Mouse (Mus musculus): ENCODE measurements around the gene Crabp1. TPM values are rescaled to one million over a fixed set of nuclear protein-coding genes. Genes with fewer than 3 reads are reported as not detected.

Gene Crabp1
- polyA plus RNA-seq, 1 experiment from 2014 or later = 224 TPM

DNA sequence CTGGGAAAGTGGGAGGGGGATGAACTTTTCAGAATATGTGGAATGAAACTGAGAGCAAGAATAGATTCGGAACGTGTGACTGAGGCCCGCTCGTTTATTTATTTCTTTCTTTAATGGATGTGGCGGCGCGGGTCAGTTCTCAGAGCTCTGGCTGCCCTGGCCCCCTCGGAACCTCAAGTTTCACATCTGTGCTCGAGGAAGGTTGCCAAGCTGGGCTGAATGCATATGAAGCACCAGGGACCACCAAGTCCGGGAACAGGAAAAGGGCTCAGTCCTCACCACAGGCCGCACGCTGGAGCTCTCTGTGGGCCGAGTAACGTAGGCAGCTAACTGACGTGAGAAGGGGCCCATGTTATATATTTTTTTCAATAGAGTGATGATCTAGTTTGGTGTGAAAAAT lies 18.0 kb downstream of the Crabp1 start:
- no peak overlapping the region for H3K4me3 ChIP-seq
- 52% methylated on average over 15 of the region's 15 CpGs for WGBS
- no peaks in the 10 kb centered on the region for H3K36me3 ChIP-seq
- no peak overlapping the region for H3K9ac ChIP-seq
- H3K4me2 ChIP-seq = no peak overlapping the region
- no peaks in the 10 kb centered on the region for H3K27me3 ChIP-seq
- no peak overlapping the region for H3K27ac ChIP-seq (replicated peaks)
- H3K9me3 ChIP-seq = no peaks in the 10 kb centered on the region
- H3K4me1 ChIP-seq (replicated peaks) = peaks cover under 1% of the 10 kb centered on the region; the same call in 1 of the 2 replicates
- no peak for ATAC-seq (ENCODE audit: low FRiP score, low read depth)

DNA sequence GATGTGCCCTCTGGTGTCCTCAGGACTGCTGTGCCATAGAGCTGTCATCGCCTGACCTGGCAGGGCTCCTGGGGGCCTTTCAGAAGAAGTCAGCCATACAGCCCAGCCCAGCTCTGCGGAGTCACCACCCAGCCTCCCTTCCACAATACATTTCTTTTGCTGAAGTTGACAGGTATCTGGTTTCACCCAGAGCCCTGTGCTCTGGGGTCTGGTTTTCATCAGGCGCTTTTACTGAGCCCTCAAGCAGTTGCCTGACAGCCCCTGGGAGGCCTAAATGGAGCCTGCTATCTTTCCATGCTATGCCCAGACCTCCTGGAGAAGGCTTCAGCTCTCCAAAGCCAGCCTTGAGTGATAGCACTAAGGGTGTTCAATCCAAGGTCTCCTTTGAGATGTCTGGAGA lies 19.5 kb downstream of the Crabp1 start:
- H3K4me1 ChIP-seq (replicated peaks) = peaks cover 7% of the 10 kb centered on the region
- no peaks in the 10 kb centered on the region for H3K9me3 ChIP-seq
- WGBS = 60% methylated on average over 3 of the region's 3 CpGs
- H3K36me3 ChIP-seq = no peaks in the 10 kb centered on the region
- no peak for ATAC-seq (ENCODE audit: low FRiP score, low read depth)
- no peak overlapping the region for H3K9ac ChIP-seq
- no peaks in the 10 kb centered on the region for H3K27me3 ChIP-seq
- no peak overlapping the region for H3K4me3 ChIP-seq
- H3K4me2 ChIP-seq = no peak overlapping the region
- no peak overlapping the region for H3K27ac ChIP-seq (replicated peaks)

DNA sequence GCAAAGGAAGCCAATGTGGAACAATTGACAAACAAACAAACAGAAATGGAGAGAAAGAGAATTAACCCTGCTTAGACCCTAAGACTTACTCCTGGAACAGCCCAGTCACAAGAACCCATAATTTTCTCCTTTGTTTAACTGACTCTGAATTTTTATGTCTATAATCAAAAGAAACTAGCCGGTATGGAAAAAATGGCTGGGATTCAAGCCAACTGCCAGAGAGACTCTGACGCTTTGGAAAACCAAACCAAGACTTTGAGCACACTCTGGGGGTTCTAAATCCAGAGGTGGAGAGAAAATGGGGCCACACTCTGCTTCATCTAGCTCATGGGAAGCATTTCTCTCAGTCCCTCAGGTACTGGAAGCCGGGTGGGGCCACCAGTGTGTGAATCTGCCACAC lies 20.7 kb downstream of the Crabp1 start:
- Histone ChIP-seq H3K9ac (no peak overlapping the region), H3K4me3 (no peak overlapping the region), H3K4me1 (replicated peaks) (peaks cover 7% of the 10 kb centered on the region), H3K27ac (replicated peaks) (no peak overlapping the region), H3K36me3 (no peaks in the 10 kb centered on the region), H3K27me3 (no peaks in the 10 kb centered on the region), H3K4me2 (no peak overlapping the region), H3K9me3 (no peaks in the 10 kb centered on the region)
- ATAC-seq (ENCODE audit: low FRiP score, low read depth) = no peak
- WGBS = 77% methylated on average over 3 of the region's 3 CpGs

DNA sequence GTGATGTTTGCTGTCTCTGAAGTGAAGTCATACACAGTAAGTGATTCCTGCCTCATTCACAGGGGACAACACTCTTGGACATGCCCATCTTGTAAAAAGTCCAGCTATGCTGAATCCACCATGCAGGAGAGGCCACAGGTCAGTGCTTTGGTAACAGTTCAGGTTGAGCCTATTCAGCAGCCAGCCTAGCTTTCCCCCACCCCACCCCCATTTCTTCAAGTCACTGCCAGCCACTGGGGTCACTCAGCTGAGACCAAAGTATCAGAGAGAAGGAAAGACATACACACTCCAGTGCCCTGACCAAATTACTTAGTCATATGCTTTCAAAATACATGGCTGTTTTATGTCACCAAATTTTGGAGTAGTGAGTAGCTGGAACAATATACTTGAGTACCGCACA lies 21.5 kb downstream of the Crabp1 start:
- no peaks in the 10 kb centered on the region for H3K27me3 ChIP-seq
- ATAC-seq (ENCODE audit: low FRiP score, low read depth) = no peak
- no peak overlapping the region for H3K9ac ChIP-seq
- no peak overlapping the region for H3K27ac ChIP-seq (replicated peaks)
- 92% methylated on average over 1 of the region's 1 CpGs for WGBS
- no peak overlapping the region for H3K4me3 ChIP-seq
- H3K4me2 ChIP-seq = no peak overlapping the region
- peaks cover 7% of the 10 kb centered on the region for H3K4me1 ChIP-seq (replicated peaks)
- no peaks in the 10 kb centered on the region for H3K9me3 ChIP-seq
- H3K36me3 ChIP-seq = no peaks in the 10 kb centered on the region

DNA sequence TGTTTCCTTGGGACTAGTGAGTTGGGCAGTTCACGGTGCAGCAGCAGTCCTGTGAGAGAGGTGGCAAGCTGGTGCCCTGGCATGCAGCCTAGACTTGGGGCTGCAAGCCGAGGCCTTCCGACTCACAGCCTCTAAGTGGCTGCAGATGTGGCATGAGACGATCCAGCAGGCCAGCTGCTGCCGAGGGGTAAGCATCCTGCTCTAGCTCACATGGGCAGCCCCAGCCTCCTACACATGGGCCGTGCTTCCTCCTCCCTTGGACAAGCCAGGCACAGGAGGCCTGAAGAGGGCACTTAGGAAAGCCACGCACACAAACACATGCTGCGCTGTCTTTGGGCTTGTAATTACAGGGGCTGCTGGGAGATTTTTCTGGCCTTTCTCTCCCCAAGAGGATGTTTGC lies 23.2 kb downstream of the Crabp1 start:
- H3K4me2 ChIP-seq = no peak overlapping the region
- H3K4me3 ChIP-seq = no peak overlapping the region
- ATAC-seq (ENCODE audit: low FRiP score, low read depth) = peak; percentile 48; the same call in 1 of the 2 replicates
- H3K36me3 ChIP-seq = no peaks in the 10 kb centered on the region
- no peaks in the 10 kb centered on the region for H3K9me3 ChIP-seq
- H3K27me3 ChIP-seq = no peaks in the 10 kb centered on the region
- no peak overlapping the region for H3K27ac ChIP-seq (replicated peaks)
- H3K4me1 ChIP-seq (replicated peaks) = peaks cover 7% of the 10 kb centered on the region
- H3K9ac ChIP-seq = no peak overlapping the region
- 34% methylated on average over 8 of the region's 8 CpGs for WGBS

DNA sequence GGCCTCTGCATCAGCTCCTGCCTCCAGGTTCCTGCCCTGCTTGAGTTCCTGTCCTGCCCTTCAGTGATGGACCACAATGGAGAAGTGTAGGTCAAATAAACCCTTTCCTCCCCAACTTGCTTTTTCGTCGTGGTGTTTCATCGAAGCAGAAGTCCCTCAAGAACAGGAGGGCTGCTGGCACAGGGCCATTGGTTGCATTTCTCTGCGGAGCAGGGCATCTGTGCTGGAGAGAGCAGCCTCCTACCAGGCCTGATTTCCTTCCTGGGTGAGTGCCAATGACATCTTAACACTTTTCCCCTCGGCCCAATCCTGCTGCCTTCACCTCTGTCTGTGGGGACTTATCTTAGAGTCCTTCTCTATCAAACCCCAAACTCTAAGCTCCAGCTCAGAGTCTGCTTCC lies 25.7 kb downstream of the Crabp1 start:
- H3K27ac ChIP-seq (replicated peaks) = no peak overlapping the region
- WGBS = 36% methylated on average over 5 of the region's 5 CpGs
- H3K27me3 ChIP-seq = no peaks in the 10 kb centered on the region
- H3K4me3 ChIP-seq = no peak overlapping the region
- no peak overlapping the region for H3K9ac ChIP-seq
- ATAC-seq (ENCODE audit: low FRiP score, low read depth) = no peak
- peaks cover 7% of the 10 kb centered on the region for H3K4me1 ChIP-seq (replicated peaks)
- no peaks in the 10 kb centered on the region for H3K36me3 ChIP-seq
- no peaks in the 10 kb centered on the region for H3K9me3 ChIP-seq
- H3K4me2 ChIP-seq = no peak overlapping the region

DNA sequence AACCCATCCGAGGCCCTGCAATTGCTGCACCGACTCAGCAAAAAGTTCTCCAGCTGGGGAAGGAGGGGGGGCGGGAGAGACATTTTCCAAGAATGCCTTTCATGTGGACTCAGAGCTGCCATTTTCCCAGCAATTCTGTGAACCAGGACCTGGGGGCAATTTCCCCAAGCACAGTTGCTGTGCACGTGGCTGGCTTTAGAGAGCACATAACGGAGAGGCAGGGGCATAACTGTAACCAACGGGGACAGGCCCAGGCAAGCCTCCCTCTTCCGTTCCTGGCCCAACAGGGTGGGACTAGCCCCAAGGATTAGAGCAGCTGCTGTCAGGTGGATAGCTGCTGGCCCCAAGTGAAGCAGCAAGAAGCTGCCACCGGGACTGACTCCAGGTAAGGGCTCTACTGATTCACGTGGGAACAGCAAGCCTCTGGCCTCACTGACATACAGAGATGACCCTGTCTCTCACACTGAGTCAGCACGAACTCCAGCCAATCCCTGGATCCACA lies 37.0 kb downstream of the Crabp1 start:
- 47% methylated on average over 10 of the region's 10 CpGs for WGBS
- Histone ChIP-seq H3K4me3 (no peak overlapping the region), H3K9ac (no peak overlapping the region), H3K27me3 (no peaks in the 10 kb centered on the region), H3K9me3 (no peaks in the 10 kb centered on the region), H3K4me2 (no peak overlapping the region), H3K4me1 (replicated peaks) (no peaks in the 10 kb centered on the region), H3K36me3 (no peaks in the 10 kb centered on the region), H3K27ac (replicated peaks) (no peak overlapping the region)
- ATAC-seq (ENCODE audit: low FRiP score, low read depth) = no peak

DNA sequence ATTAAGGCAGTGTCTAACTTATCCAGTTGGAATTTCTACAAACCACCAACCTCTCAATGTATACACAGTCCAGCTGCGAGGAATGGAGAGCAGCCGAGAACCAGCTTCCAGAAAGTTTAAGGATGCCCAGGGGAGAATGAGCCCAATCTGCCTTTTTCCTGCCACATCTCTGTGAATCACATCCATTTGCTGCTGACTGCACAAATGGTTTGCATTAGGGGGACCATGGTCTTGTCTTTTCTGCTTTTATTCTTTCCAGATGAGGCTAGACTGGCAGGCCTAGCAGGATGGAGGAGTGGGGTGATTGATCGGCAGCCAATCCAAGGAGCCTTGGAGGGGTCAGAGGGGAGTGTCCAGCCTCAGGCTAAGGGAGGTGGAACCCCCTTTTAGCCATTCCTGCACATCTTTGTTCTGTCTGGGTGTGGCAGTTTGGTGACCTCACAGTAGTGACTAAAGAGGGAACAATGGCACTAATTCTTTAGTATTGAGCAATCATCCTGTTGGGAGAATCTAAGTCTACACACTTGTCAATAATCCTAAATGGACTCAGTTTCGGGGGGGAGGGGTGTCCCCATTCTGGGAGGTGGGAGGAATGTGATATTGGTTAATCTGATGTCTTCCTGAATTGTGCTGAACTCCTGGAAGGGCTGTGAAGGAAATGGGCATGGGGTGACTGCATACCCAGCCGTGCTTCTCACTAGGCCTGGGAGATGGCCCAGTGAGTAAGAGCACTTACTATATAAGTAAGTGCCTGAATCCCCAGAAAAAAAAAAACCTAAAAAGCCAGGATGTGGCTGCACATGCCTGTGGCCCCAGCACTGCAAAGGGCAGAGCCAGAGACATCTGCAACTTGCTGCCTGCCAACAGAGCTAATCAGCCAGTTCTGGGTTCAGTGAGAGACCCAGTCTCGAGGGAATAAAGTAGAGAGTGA lies 38.5 kb downstream of the Crabp1 start:
- no peak overlapping the region for H3K4me2 ChIP-seq
- no peaks in the 10 kb centered on the region for H3K36me3 ChIP-seq
- no peak overlapping the region for H3K27ac ChIP-seq (replicated peaks)
- no peak overlapping the region for H3K4me3 ChIP-seq
- WGBS = 64% methylated on average over 6 of the region's 6 CpGs
- no peaks in the 10 kb centered on the region for H3K27me3 ChIP-seq
- no peaks in the 10 kb centered on the region for H3K4me1 ChIP-seq (replicated peaks)
- ATAC-seq (ENCODE audit: low FRiP score, low read depth) = no peak
- no peak overlapping the region for H3K9ac ChIP-seq
- H3K9me3 ChIP-seq = no peaks in the 10 kb centered on the region

DNA sequence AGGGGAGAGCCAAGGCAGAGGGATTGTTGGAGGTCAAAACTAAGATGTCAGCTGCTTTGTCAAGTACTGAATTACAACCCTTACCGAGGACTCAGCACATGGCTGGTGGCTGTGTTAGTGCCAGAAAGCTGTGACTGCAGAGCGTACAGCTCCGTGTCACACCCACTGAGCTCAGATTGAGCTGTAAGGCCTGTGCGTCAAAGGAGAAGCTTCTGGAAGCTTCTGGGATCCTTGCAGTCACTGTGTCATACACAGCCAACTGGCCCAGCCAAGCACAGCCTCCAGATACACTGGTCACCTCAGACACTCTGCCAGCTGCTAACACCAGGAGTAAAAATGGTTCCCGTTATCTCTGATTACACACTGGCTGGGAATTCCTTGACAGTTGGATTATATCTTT lies 39.8 kb downstream of the Crabp1 start:
- H3K4me3 ChIP-seq = no peak overlapping the region
- no peaks in the 10 kb centered on the region for H3K9me3 ChIP-seq
- WGBS = 72% methylated on average over 5 of the region's 5 CpGs
- no peak overlapping the region for H3K27ac ChIP-seq (replicated peaks)
- H3K9ac ChIP-seq = no peak overlapping the region
- no peak overlapping the region for H3K4me2 ChIP-seq
- ATAC-seq (ENCODE audit: low FRiP score, low read depth) = no peak
- no peaks in the 10 kb centered on the region for H3K36me3 ChIP-seq
- H3K4me1 ChIP-seq (replicated peaks) = no peaks in the 10 kb centered on the region
- H3K27me3 ChIP-seq = no peaks in the 10 kb centered on the region

DNA sequence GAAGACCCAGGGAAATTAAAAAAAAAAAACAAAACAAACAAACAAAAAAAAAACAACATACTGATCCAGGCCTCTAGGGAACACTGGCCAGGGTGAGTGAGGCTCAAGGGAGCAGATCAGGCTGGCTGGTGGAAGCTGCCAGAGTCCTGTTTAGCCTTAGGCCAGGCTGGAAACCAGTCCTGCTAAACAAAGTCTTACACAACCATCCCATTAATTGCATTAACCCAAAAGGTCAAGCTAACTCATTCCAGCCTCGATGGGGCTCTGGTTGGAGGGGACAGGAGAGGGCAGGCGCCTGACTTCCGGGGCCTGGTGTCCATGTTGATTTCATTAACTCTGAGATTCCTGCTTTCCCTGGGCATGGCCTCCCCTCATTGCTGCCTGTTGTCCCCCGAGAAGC lies 43.2 kb downstream of the Crabp1 start:
- Histone ChIP-seq H3K4me2 (no peak overlapping the region), H3K36me3 (no peaks in the 10 kb centered on the region), H3K9ac (no peak overlapping the region), H3K4me3 (no peak overlapping the region), H3K27me3 (no peaks in the 10 kb centered on the region), H3K27ac (replicated peaks) (no peak overlapping the region), H3K4me1 (replicated peaks) (peaks cover 10% of the 10 kb centered on the region; the same call in 1 of the 2 replicates), H3K9me3 (no peaks in the 10 kb centered on the region)
- no peak for ATAC-seq (ENCODE audit: low FRiP score, low read depth)
- WGBS = 66% methylated on average over 4 of the region's 4 CpGs

DNA sequence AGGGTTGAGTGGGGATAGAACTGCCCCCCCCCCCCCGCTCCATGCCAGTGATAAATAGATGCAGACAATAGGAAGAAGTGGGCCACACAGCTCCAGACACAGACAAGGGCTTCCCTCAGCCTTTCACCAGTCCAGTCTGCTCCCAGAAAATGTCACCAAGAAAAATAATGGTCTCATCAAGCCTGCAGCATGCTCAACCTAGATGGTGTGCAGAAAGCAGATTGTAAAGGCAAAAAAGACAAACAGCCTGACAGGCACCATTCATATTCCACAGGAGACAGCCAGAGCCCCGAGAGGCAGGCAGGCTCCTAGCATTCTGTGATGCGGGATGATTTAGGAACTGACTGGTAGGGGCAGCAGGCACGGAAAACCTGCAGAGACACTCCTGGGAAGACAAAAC lies 45.4 kb downstream of the Crabp1 start:
- peak overlapping the region; percentile 36 for H3K27ac ChIP-seq (replicated peaks)
- H3K4me2 ChIP-seq = 0 out of 2 replicates have a peak overlapping the region, but pooled peaks have one; percentile 7
- H3K27me3 ChIP-seq = no peaks in the 10 kb centered on the region
- WGBS = 14% methylated on average over 4 of the region's 4 CpGs
- H3K9me3 ChIP-seq = no peaks in the 10 kb centered on the region
- no peak overlapping the region for H3K4me3 ChIP-seq
- peaks cover 10% of the 10 kb centered on the region; the same call in 1 of the 2 replicates for H3K4me1 ChIP-seq (replicated peaks)
- H3K9ac ChIP-seq = no peak overlapping the region
- H3K36me3 ChIP-seq = no peaks in the 10 kb centered on the region
- peak; percentile 56; the same call in 1 of the 2 replicates for ATAC-seq (ENCODE audit: low FRiP score, low read depth)

DNA sequence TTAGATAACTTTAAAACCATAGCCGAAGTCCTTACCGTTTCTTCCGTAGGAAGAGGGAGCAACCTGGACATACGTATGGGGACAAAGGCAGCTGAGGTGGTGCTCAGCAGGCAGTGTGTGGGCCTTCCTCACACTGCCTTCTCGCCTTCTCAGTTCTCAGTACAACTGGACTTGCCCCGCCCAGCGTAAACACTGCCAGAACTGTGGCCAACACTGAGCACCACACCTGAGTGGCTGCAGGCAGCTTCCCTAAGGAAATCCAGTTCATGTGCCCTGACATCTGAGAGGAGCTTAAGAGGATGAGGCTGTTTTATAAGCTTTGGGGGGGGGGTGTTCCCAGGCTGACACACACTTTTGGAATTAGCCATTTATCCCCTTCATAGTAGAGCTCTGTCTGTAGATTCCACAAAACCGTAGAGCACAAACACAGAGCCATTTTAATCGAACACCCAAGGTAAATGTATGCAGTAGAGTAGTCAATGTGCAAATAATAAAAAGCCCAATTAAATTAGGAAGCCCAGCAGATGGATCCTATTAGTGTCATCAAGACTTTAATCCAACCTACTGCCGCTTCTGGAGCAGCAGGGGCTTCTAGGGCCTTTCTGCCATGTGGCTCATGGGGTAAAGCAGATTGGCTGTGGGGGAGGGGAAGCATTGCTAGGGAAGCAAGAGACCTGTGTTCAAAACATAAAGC lies 52.1 kb downstream of the Crabp1 start:
- no peak overlapping the region for H3K9ac ChIP-seq
- ATAC-seq (ENCODE audit: low FRiP score, low read depth) = no peak
- WGBS = 79% methylated on average over 10 of the region's 10 CpGs
- no peak overlapping the region for H3K27ac ChIP-seq (replicated peaks)
- no peaks in the 10 kb centered on the region for H3K9me3 ChIP-seq
- H3K4me3 ChIP-seq = no peak overlapping the region
- H3K4me2 ChIP-seq = no peak overlapping the region
- no peaks in the 10 kb centered on the region for H3K36me3 ChIP-seq
- H3K27me3 ChIP-seq = no peaks in the 10 kb centered on the region
- no peaks in the 10 kb centered on the region for H3K4me1 ChIP-seq (replicated peaks)

All from hindbrain, embryonic 15.5 days (tissue).